8 mouse cellular contexts compared by ENCODE assay signal in the genomic region with DNA sequence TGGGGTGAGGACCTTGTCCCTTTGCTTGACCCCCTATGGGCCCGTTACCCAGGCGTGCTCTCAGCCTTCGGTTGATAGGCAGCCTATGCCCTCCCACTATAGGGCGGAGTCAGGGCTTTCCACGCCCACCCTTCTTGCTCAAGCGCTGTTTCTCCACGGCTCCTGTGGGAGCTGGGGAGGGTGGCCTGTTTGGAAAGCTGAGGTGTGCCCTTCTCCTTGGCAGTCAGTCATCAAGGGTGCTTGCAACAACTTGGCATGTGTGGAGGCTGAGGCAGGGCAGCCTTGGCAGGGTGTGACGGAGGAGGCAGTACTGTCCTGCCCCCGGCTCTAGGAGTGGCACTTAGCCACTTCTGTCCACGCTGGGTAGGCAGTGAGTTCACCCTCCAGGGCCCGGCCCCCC. TPM values are rescaled to one million over a fixed set of nuclear protein-coding genes. Genes with fewer than 3 reads are reported as not detected.
DNase-seq lines count a peak whose midpoint lies in the region; ATAC-seq lines count a peak whose summit lies in the region.

No protein-coding gene starts in this region.

- H3K9ac ChIP-seq in heart, embryonic 14.5 days (ENCODE audit: low read length): no peak overlapping the region
- no peak overlapping the region for H3K9ac ChIP-seq in kidney, embryonic 14.5 days (ENCODE audit: low read depth, low read length)
- H3K9ac ChIP-seq in lung, embryonic 16.5 days (ENCODE audit: low read length): no peak overlapping the region

- no peaks in the 10 kb centered on the region for H3K9me3 ChIP-seq in heart, embryonic 14.5 days (ENCODE audit: control insufficient read depth, low read length)
- no peaks in the 10 kb centered on the region for H3K9me3 ChIP-seq in kidney, embryonic 14.5 days (ENCODE audit: control insufficient read depth, low read length)
- no peaks in the 10 kb centered on the region for H3K9me3 ChIP-seq in lung, embryonic 16.5 days (ENCODE audit: control insufficient read depth, low read length)

- peaks cover 47% of the 10 kb centered on the region for H3K27me3 ChIP-seq in heart, embryonic 14.5 days (ENCODE audit: control insufficient read depth, insufficient read depth, low read length)
- H3K27me3 ChIP-seq in kidney, embryonic 14.5 days (ENCODE audit: control insufficient read depth, insufficient read depth, low read length): no peaks in the 10 kb centered on the region
- no peaks in the 10 kb centered on the region for H3K27me3 ChIP-seq in lung, embryonic 16.5 days (ENCODE audit: control insufficient read depth, insufficient read depth, low read depth, low read length)

- no peaks in the 10 kb centered on the region for H3K36me3 ChIP-seq in heart, embryonic 14.5 days (ENCODE audit: control insufficient read depth, insufficient read depth, low read length)
- no peaks in the 10 kb centered on the region for H3K36me3 ChIP-seq in kidney, embryonic 14.5 days (ENCODE audit: control insufficient read depth, insufficient read depth, low read length)
- H3K36me3 ChIP-seq in lung, embryonic 16.5 days (ENCODE audit: control insufficient read depth, insufficient read depth, low read length): no peaks in the 10 kb centered on the region

- no peak overlapping the region for H3K27ac ChIP-seq in heart, embryonic 14.5 days (replicated peaks in 1 of 2; ENCODE audit: control insufficient read depth in 1 of 2, insufficient read depth in 1 of 2, low read depth in 2 of 2, low read length in 2 of 2)
- H3K27ac ChIP-seq in kidney, embryonic 14.5 days (ENCODE audit: low read depth, low read length): no peak overlapping the region
- H3K27ac ChIP-seq in lung, embryonic 16.5 days (ENCODE audit: low read length): no peak overlapping the region

- ATAC-seq in CD4-positive, CD25-positive, alpha-beta regulatory T cell, adult 4 months: no peak
- peak; percentile 57; the same call in 1 of the 2 replicates for ATAC-seq in erythroblast, adult 5-6 weeks (replicated peaks; ENCODE audit: low FRiP score, poor library complexity, severe bottlenecking)
- 0 out of 2 replicates have a peak, but pooled peaks have one; percentile 33 for ATAC-seq in heart, embryonic 14.5 days (ENCODE audit: insufficient number of reproducible peaks, insufficient read depth, low FRiP score, low read depth)
- ATAC-seq in kidney, embryonic 14.5 days (ENCODE audit: low FRiP score, low TSS enrichment): no peak; the same call in 1 of the 2 replicates
- ATAC-seq in lung, embryonic 16.5 days (ENCODE audit: low read depth): peak; percentile 59

- WGBS in heart, embryonic 14.5 days: 9% methylated on average over 11 of the region's 11 CpGs
- 10% methylated on average over 11 of the region's 11 CpGs for WGBS in kidney, embryonic 14.5 days
- 17% methylated on average over 11 of the region's 11 CpGs for WGBS in lung, embryonic 16.5 days

- peak overlapping the region; percentile 80 for H3K4me2 ChIP-seq in heart, embryonic 14.5 days (ENCODE audit: low read length)
- H3K4me2 ChIP-seq in kidney, embryonic 14.5 days (replicated peaks; ENCODE audit: low read depth, low read length): peak overlapping the region; percentile 67
- H3K4me2 ChIP-seq in lung, embryonic 16.5 days (ENCODE audit: low read depth, low read length): peak overlapping the region; percentile 54

- DNase-seq in CD4-positive, CD25-positive, alpha-beta regulatory T cell, adult 2 months (ENCODE audit: low read depth, low spot score): peak; percentile 14
- peak; percentile 87 to 88 for DNase-seq in adrenal gland, postnatal 36 days
- DNase-seq in retina, postnatal 1 day: peak; percentile 77

- H3K4me1 ChIP-seq in heart, embryonic 14.5 days (ENCODE audit: control insufficient read depth in 2 of 2, insufficient read depth in 2 of 2, low read length in 2 of 2): peaks cover 18 to 20% of the 10 kb centered on the region in 2 experiments
- H3K4me1 ChIP-seq in kidney, embryonic 14.5 days (ENCODE audit: control insufficient read depth, insufficient read depth, low read length): peaks cover 56% of the 10 kb centered on the region
- H3K4me1 ChIP-seq in lung, embryonic 16.5 days (replicated peaks; ENCODE audit: control insufficient read depth, insufficient read depth, low read length): peaks cover 42% of the 10 kb centered on the region

- peak overlapping the region in 1 of 2 experiments; percentile 16; a peak in 1 of 4 replicates for H3K4me3 ChIP-seq in heart, embryonic 14.5 days (ENCODE audit: control insufficient read depth in 1 of 2, insufficient read depth in 1 of 2, low read depth in 1 of 2, low read length in 2 of 2)
- no peak overlapping the region; the same call in 1 of the 2 replicates for H3K4me3 ChIP-seq in kidney, embryonic 14.5 days (ENCODE audit: low read length)
- H3K4me3 ChIP-seq in lung, embryonic 16.5 days (ENCODE audit: low read length): no peak overlapping the region

RNA-seq across cellular contexts. Expression of a gene that starts 23.0 kb away (rescaled TPM):
- not detected for polyA plus RNA-seq in CD4-positive, CD25-positive, alpha-beta regulatory T cell, adult 4 months (2017; shearing (Covaris generic))
- 10 to 100 TPM; 10.9 to 13.7 TPM for total RNA-seq in adrenal gland, postnatal 36 days (2021)
- not detected in 2 replicates for total RNA-seq in erythroblast, adult 5-6 weeks (2015; ENCODE audit: low replicate concordance)
- not detected in 2 replicates for total RNA-seq in erythroblast, adult 5-6 weeks (2017; ENCODE audit: low replicate concordance)
- 3.1 and 3.2 TPM in 2 replicates for polyA plus RNA-seq in heart, embryonic 14.5 days (2014; fragmentation: Nextera tagmentation; extraction: Ambion mirVana)
- polyA plus RNA-seq in kidney, embryonic 14.5 days (2014; fragmentation: Nextera tagmentation; extraction: Ambion mirVana): 17.3 and 18.7 TPM in 2 replicates
- polyA plus RNA-seq in lung, embryonic 16.5 days (2015; fragmentation: Nextera tagmentation; extraction: Ambion mirVana): 10.1 and 10.5 TPM in 2 replicates

Comparison
In these comparisons a context has a peak if more than half of its experiments do, and no peak if none do; other contexts are left out.
1. DNase-seq: peak in every context shown above with its lines; median percentile 88 in adrenal gland, postnatal 36 days; 77 in retina, postnatal 1 day; 14 in CD4-positive, CD25-positive, alpha-beta regulatory T cell, adult 2 months.
2. ATAC-seq: peak in erythroblast, adult 5-6 weeks (single experiment), heart, embryonic 14.5 days (single experiment) and lung, embryonic 16.5 days (single experiment); none in CD4-positive, CD25-positive, alpha-beta regulatory T cell, adult 4 months (single experiment) and kidney, embryonic 14.5 days (single experiment).
3. Peak in every context shown above with its lines, with median percentiles within 50 percentile points of each other: H3K4me2 ChIP-seq.